7 mouse cellular contexts compared by ENCODE assay signal in genomic region chr6:148830355-148830747, GRCm38 (mm10). TPM values are rescaled to one million over a fixed set of nuclear protein-coding genes. Genes with fewer than 3 reads are reported as not detected.
A peak's percentile ranks its signal among the peaks of the same experiment; 100 is the strongest.
DNase-seq lines count a peak whose midpoint lies in the region; ATAC-seq and TF ChIP-seq lines count a peak whose summit lies in the region.

No protein-coding gene starts in this region.

- TF ChIP-seq POLR2A in embryonic fibroblast, embryonic 13.5 days (IDR thresholded peaks at IDR 0.05; ENCODE audit: low read depth, low read length), result no peak
- no peak for TF ChIP-seq POLR2A in small intestine, adult 2 months (IDR thresholded peaks at IDR 0.05; ENCODE audit: low read depth, low read length)

- peak overlapping the region; percentile 77; the same call in 1 of the 2 replicates for H3K27ac ChIP-seq in lung, embryonic 16.5 days (ENCODE audit: low read length)
- H3K27ac ChIP-seq in embryonic fibroblast, embryonic 13.5 days (ENCODE audit: insufficient read depth, low read length), result no peak overlapping the region
- peak overlapping the region; percentile 53; the same call in 1 of the 2 replicates for H3K27ac ChIP-seq in limb, embryonic 12.5 days
- H3K27ac ChIP-seq in small intestine, adult 2 months (ENCODE audit: insufficient read depth, low read depth, low read length), result no peak overlapping the region

- H3K9ac ChIP-seq in lung, embryonic 16.5 days (ENCODE audit: low read length), result peak overlapping the region; percentile 84
- H3K9ac ChIP-seq in limb, embryonic 12.5 days (replicated peaks), result peak overlapping the region; percentile 73

- no peaks in the 10 kb centered on the region for H3K9me3 ChIP-seq in lung, embryonic 16.5 days (ENCODE audit: control insufficient read depth, low read length)
- H3K9me3 ChIP-seq in limb, embryonic 12.5 days, result no peaks in the 10 kb centered on the region; the same call in 1 of the 2 replicates

- no peaks in the 10 kb centered on the region for H3K36me3 ChIP-seq in lung, embryonic 16.5 days (ENCODE audit: control insufficient read depth, insufficient read depth, low read length)
- H3K36me3 ChIP-seq in limb, embryonic 12.5 days, result no peaks in the 10 kb centered on the region
- no peaks in the 10 kb centered on the region for H3K36me3 ChIP-seq in small intestine, adult 2 months (ENCODE audit: control insufficient read depth, insufficient read depth, low read length)

- 4% methylated on average over 3 of the region's 3 CpGs for WGBS in lung, embryonic 16.5 days
- WGBS in limb, embryonic 12.5 days, result 7% methylated on average over 3 of the region's 3 CpGs
- 2% methylated on average over 3 of the region's 3 CpGs for WGBS in small intestine, adult 2 months

- H3K4me2 ChIP-seq in lung, embryonic 16.5 days (ENCODE audit: low read depth, low read length), result peak overlapping the region; percentile 92
- peak overlapping the region; percentile 83 for H3K4me2 ChIP-seq in limb, embryonic 12.5 days

- no peak for TF ChIP-seq CTCF in embryonic fibroblast, embryonic 13.5 days (IDR thresholded peaks at IDR 0.05; ENCODE audit: borderline replicate concordance, insufficient read depth, low read length)
- TF ChIP-seq CTCF in small intestine, adult 2 months (IDR thresholded peaks at IDR 0.05; ENCODE audit: extremely low read depth, insufficient read length, insufficient replicate concordance, low read depth, low read length), result no peak

- DNase-seq in lung, postnatal 4 days, result no peak
- no peak for DNase-seq in left cerebral cortex, postnatal 36 days (ENCODE audit: low spot score in 2 of 2)
- no peak for DNase-seq in spleen, postnatal 10 days (ENCODE audit: low spot score in 2 of 2)

- H3K4me3 ChIP-seq in lung, embryonic 16.5 days (ENCODE audit: low read length), result peak overlapping the region; percentile 95
- H3K4me3 ChIP-seq in embryonic fibroblast, embryonic 13.5 days (ENCODE audit: insufficient read depth, low read length), result peak overlapping the region; percentile 96
- H3K4me3 ChIP-seq in limb, embryonic 12.5 days (replicated peaks), result peak overlapping the region; percentile 78
- H3K4me3 ChIP-seq in small intestine, adult 2 months (ENCODE audit: low read depth, low read length), result peak overlapping the region; percentile 81

- no peaks in the 10 kb centered on the region for H3K27me3 ChIP-seq in lung, embryonic 16.5 days (ENCODE audit: control insufficient read depth, insufficient read depth, low read depth, low read length)
- no peaks in the 10 kb centered on the region for H3K27me3 ChIP-seq in limb, embryonic 12.5 days
- no peaks in the 10 kb centered on the region for H3K27me3 ChIP-seq in small intestine, adult 2 months (ENCODE audit: control insufficient read depth, insufficient read depth, low read length)

- intact Hi-C loops in left cerebral cortex, postnatal 36 days (cut with DNase I), result loop anchor here (5.0 kb wide), 1 partner anchor 618 kb away; the partner anchor contains the start of gene Ergic2

- peaks cover 5% of the 10 kb centered on the region; the same call in 1 of the 2 replicates for H3K4me1 ChIP-seq in lung, embryonic 16.5 days (replicated peaks; ENCODE audit: control insufficient read depth, insufficient read depth, low read length)
- no peaks in the 10 kb centered on the region for H3K4me1 ChIP-seq in embryonic fibroblast, embryonic 13.5 days (ENCODE audit: control insufficient read depth, insufficient read depth, low read length)
- peaks cover 15% of the 10 kb centered on the region for H3K4me1 ChIP-seq in limb, embryonic 12.5 days (replicated peaks)
- peaks cover 6% of the 10 kb centered on the region; the same call in 1 of the 2 replicates for H3K4me1 ChIP-seq in small intestine, adult 2 months (ENCODE audit: control insufficient read depth, insufficient read depth, insufficient read length, low read length)

- ATAC-seq in lung, embryonic 16.5 days (ENCODE audit: low read depth), result no peak
- ATAC-seq in limb, embryonic 12.5 days (ENCODE audit: insufficient number of reproducible peaks, insufficient read depth, low FRiP score, low TSS enrichment, low read depth), result no peak

RNA-seq across cellular contexts. Expression of gene Ipo8, which starts 0.9 kb away (rescaled TPM):
- 22.4 and 23.1 TPM in 2 replicates for polyA plus RNA-seq in lung, embryonic 16.5 days (2015; fragmentation: Nextera tagmentation; extraction: Ambion mirVana)
- 37.1 and 46.4 TPM in 2 replicates for polyA plus RNA-seq in embryonic fibroblast, embryonic 13.5 days (2011; ENCODE audit: insufficient read length, low read depth, missing spikeins)
- 29.1 and 29.6 TPM in 2 replicates for polyA plus RNA-seq in limb, embryonic 12.5 days (2016; fragmentation: Nextera tagmentation; extraction: Ambion mirVana)
- 4.4 and 6.2 TPM in 2 replicates for polyA plus RNA-seq in small intestine, adult 2 months (2012; rRNA removed)
- total RNA-seq in left cerebral cortex, postnatal 36 days (2021), result 10 to 100 TPM; 37.4 to 45.9 TPM

Comparison
In these comparisons a context has a peak if more than half of its experiments do, and no peak if none do; other contexts are left out.
1. H3K27ac ChIP-seq: peak in lung, embryonic 16.5 days (single experiment) and limb, embryonic 12.5 days (single experiment); none in embryonic fibroblast, embryonic 13.5 days (single experiment) and small intestine, adult 2 months (single experiment).
2. Peak in every context shown above with its lines, with median percentiles within 50 percentile points of each other: H3K4me3 ChIP-seq.